Mouse (Mus musculus) cerebellum, adult (tissue): Measurements from ENCODE around the gene Map3k20.

Experiments
- ATAC-seq: cut with Nextera tagmentation; 2 replicates; pipeline ENCODE4 v1.9.2; 2017; ENCODE audit warnings: mild to moderate bottlenecking, moderate library complexity, mixed read lengths; ENCODE audit not compliant: insufficient number of reproducible peaks, low FRiP score, low TSS enrichment

Map3k20 gene

DNA sequence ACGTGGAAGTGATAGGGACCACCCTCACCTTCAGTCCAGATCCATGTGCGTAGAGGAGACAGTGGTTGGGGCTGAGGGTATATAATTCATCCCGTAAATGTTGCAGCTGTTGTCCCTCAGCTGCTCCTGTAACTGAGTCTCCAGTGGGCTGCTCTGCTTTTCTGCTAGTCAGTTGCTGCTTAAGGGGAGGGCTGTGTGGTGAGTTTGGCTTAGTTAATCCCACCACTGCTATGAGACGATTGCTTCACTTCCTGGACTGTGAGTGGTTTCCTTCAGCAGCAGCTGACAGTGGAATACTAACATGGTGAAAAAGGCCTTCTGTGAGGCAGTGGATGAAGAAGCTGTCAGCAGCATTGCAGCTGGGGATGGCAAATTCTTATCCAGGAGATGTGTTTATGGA lies 33.0 kb downstream of the Map3k20 start:
- ATAC-seq: no peak

DNA sequence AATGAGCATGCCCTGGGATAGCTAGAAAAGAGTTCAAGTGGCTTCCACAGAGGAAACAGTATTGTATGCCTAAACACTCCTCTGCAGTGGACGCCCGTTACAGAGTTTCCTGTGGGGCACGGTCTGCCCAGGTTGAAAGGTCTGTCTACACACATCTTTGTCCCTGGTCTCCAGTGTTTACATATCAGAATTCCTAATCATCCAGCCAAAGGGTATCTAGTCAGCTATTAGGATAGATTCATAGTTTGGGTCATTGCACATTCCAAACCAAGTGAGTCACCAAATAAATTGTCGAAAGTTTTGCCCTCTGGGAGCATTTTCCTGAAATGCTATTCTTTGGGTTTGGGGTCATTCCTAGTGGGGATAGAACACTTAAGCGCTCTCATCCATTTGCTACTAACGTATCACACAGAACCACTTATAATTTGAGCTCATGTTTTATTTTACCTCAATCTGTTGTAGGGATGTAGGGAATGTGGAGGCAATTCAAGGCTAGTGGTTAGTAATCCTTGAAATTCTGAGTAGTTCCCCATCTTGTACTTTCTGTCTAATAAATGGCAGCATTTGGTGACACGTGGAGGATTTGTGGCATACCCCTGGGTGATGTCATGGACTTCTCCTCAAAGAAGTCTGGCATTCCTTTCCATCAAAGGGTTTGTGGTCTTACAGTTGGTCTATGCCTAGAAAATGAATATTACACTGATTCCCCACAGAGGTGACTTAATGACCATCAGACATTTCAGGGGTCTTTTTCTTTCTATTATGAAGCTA lies 33.8 kb downstream of the Map3k20 start:
- no peak for ATAC-seq

DNA sequence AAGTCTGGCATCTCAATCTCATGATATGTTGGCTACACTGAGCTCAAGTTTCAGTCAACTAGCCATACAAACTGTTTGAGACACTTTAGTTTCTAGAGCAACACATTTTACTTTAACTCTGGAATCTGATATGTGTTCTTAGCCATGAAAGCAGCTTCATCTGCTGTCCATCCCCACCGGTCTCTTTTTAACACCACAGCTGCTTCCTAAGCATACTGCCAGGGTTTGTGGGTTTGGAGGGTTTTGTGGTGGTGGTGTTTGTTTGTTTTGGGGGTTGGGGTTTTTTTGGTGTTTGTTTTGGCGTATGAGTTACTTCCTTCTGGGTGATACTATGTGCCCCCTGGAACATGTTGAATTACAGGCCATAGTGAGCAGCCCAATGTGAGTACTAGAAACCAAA lies 35.2 kb downstream of the Map3k20 start:
- ATAC-seq: no peak

DNA sequence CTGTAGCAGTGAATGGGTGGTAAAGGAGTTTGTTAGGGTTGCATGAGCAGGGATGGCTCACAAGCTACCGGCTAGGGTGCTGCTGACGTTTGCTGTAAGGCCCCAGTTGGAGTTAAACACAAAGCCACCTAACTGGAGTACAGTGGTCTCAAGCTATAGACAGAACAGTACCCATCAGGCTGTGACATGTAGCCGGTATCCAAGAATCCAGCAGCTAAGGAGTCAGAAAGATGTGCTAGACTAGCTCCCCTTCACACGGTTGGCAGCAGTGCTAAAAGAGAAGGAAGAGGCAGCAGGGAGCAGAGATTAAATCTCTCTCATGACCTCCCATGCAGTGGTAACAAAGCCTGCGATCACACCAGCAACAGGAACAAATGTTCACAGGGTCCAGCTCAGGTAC lies 36.2 kb downstream of the Map3k20 start:
- ATAC-seq: no peak

DNA sequence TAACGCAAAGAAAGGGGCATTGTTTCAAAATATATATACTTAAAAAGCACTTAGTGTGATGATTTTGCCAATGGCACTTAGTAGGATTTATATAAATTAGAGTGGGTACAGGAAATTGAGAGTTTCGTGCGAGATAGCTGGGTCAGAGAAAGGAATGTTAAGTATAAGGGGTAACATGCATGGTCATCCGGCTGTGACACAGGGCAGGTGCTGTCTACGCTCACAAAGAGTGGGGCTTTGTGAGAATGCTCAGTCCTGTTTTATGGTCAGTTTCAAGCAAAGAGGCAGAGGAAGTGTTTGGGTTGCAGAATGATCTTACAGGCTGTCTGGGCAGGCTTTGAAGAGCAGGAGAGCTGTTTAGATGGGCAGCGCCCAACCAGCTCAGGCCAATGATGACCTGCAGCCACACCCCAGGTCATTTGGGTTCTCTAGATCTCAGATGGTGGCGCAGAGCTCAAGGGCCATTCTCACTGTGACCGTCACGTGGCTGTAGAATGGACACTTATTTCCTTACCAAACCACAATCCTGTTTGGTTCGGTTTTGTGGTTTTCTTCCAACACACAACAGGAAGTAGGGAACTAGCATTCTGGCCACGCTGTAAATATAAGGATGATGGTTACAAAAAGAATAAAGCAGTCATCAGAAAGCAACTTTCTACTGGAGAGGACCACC lies 37.4 kb downstream of the Map3k20 start:
- no peak for ATAC-seq

DNA sequence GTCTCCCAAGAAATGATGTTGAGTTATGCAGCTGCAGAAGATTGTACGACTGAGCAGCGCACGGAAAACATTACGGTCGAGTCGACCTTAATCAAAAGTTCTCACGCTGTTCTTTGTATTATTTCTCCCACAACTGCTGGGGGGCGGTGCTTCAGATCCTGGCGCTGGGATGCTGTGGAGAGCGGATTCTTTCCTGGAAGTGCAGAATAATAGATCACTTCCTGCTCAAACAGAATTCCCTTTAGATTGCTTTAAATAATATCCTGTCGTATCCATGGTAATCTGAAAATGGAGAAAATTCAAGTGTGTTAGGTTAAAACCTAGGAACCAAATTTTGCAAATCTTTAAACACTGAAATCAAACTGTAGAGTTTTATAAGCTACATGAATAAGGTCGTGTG lies 39.0 kb downstream of the Map3k20 start:
- no peak for ATAC-seq

DNA sequence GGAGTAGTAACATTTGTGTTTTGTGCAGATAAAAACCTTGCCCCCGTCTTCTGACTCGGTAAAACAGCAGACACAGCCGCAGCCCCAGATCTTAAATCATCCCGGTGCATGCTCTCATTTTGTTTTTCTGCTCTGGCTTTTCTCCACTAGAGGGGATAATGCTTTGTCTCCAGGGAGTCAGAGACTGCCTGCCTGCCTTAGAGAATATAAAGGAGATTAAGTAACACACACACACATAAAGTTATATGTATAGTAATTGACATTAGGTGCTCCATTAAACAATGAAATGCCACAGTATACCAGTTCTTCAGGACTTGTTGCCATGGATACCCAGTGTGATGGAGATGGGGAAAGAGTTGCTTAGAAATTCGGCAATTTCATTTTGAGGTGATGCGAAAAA lies 41.1 kb downstream of the Map3k20 start:
- ATAC-seq: no peak

DNA sequence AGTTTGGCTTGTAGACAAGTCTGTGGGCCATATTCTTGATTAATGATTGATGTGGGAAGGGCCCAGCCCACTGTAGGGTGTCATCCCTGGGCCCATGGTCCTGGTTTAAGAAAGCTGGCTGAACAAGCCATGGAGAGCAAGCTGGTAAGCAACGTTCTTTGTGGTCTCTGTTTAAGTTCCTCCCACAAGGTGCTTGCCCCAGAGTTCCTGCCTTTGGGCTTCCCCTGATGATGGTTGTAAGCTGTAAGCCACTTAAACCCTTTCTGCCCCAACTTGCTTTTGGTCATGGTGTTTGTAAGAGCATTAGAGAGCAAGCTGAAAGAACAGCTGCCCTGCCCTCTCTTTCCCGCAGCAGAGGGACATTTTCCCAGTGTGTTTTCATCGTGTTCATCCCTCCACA lies 43.0 kb downstream of the Map3k20 start:
- ATAC-seq: no peak

DNA sequence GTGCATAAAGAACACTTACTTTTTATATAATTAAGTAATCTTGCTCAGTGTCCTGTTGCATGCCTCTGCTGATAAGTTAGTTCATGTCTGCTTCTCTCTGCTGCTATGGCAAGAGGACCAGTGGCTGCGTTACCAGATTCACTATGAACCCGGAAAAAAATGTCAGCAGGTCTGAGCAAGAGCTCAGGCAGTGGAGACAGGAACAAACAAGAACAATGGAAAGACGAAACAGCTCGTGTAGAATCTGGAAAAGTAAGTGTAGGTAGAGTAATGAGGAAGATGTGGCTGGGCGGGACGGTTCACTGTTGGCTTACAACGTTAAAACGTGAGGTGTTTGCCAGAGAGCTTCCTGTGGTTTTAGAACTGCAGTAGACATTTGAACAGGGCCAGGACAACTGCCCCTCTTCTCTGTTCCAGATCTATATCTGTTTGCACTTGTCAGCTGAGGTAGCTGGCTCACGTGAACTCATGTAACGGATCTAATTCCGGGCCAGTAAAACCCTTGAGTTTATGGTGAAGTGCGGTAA lies 45.6 kb downstream of the Map3k20 start:
- ATAC-seq: no peak

DNA sequence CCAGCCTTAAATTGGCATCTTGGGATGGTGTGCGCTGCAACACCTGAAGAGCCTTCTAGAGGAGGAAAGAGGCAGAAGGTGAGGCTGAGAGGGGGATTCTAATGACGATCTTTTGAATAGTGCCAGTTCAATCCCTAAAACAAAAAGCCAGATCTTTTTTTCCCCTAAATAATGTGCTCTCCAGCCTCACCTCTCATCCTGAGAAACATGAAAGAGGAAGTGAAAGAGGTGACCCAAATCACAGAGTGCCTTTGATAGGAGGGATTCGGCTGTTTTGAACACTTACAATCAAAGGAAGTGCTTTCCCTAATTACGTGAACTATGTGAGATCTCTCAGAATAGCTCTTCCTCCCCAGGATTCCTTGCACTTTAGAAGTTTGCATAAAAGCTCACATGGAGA lies 46.6 kb downstream of the Map3k20 start:
- no peak for ATAC-seq

DNA sequence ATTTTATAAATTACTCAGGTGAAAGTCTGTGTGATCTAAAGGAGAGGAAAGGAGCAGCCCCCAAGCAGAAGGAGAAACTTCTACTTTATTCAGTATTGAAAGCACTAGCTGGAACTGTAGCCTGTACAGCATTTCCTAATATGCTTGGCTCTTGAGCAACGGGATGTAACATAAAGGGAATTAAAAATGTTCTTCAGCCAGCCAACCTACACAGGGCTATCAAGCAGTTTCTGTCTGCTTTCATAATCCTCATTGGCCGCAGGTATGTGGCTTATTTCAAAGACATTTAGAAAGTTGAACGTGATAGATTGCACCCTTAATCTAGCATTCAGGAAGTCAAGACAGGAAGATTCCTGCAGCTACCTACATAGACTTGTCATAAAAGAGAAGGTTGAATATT lies 47.8 kb downstream of the Map3k20 start:
- no peak for ATAC-seq

DNA sequence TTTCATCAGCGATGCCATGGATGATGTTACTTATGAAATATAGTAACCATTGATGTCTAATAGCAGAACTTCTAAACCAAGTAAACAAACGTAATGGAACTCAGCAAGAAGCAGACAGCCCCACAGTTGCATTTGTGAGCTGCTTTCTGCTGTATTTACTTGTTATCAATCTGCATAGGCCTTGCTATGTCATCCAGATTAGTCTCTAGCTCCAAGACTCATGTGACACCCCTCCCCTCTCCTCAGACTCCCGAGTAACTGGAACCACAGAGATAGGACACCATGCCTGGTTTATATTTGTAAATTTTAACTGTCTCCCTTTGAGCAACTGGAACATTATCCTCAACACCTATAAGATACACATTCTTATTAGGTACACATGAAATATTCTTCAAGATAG lies 51.4 kb downstream of the Map3k20 start:
- ATAC-seq: no peak

DNA sequence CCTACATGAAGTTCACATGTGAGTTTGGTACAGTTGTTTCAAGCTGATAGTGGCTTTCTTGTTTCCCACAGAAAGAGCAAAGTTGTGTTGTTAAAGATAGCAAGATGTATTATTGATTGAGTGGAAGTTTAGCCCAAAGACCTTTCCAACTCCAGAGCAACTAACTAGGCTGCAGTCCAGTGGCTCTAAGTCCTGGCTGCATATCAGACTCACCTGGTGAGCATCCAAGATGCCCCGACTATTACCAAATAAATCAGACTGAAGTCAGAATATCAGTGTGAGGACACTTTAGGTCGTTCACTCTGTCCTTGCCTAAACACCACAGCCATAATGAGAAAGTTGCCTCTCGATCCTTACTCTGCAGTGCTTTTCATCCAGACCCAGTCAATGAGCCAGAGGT lies 59.8 kb downstream of the Map3k20 start:
- ATAC-seq: no peak

DNA sequence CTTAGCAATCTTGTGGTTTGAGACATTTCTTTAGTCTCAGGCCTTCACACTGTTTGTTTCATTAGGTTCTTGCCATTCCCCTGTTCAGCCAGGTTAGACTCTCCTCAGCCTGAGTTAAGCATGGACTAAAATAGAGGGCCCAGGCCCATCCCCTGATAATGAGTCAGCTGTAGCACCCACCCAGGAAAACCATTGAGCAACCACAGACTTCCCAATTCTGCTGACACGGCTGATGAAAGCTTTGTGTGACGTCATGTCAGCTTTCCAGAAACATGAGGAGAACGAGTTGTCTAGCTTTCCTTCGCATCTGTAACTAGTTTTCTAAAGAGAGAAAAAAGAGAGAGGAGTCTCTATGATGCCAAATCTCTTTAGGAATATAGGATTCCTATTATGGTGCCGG lies 65.9 kb downstream of the Map3k20 start:
- ATAC-seq: no peak

DNA sequence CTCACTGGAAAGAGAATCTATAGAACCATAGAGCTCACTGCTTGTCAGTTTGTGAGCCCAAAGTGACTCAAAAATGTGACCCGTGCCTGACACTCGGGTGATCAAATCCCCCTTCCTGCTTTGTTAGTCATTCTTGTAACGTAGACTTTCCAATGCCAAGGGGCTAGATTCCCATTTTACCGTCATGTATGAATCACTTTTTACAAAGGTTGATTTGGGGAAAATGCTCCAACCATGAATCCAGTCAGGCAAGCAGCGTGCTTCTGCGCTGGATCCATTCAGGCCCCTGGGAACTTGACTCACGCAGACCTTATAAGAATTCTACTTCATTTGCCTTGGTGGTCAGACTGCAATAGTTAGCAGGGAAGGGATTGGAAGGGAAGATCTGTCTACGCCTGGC lies 66.3 kb downstream of the Map3k20 start:
- no peak for ATAC-seq

DNA sequence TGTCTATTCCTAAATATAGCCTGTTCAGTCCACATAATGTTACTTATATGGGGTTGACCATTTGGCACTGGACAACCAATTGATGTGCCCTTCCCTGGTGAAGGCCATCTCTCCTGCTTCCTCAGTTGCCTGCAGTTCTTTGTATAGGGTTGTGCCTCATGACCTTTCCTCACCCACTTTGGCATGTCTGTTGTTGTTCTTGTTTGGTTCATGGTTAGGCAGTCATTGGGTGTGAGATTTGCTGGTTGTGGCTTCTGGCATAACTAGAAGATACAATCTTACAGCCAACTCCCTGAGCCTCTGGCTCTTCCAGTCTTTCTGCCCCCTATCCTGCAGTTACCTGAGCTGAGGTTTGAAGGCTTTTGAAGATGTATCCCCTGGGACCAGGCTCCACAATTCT lies 67.3 kb downstream of the Map3k20 start:
- no peak for ATAC-seq

DNA sequence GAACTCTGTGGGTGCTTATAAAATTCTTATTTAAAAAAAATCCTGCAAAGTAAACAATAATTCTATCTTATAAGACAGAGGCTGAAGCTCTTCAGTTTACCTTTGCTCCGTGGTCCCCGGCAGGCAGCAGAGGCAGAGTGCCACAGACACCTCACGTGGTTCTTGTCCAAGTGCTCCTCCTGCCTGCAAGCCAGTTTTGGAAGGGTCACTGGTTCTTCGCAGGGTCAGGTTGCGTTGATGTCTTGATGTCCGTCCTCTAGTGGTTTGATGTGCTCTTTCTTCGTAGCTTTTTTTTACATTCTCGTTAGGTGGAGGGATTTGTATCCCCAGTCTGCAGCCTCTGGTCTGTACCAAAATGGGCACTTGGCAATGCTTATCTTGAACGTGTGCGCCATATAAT lies 71.0 kb downstream of the Map3k20 start:
- ATAC-seq: no peak

DNA sequence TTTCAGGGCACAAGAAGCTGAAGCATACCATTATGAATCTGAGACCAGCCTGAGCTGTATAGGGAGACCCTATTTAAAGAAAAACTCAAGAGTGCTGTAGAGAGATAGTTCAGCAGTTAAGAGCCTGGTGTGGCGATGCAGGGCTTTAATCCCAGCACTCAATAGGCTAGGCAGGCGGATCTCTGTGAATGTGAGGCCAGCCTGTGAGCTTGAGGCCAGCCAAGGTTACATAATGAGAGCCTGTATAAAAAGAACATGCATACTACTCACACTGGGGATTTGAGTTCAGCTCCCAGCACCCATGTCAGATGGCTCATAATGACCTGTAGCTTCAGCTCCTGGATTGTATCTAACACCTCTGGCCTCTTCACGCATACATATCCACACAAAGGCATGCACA lies 76.1 kb downstream of the Map3k20 start:
- no peak for ATAC-seq

DNA sequence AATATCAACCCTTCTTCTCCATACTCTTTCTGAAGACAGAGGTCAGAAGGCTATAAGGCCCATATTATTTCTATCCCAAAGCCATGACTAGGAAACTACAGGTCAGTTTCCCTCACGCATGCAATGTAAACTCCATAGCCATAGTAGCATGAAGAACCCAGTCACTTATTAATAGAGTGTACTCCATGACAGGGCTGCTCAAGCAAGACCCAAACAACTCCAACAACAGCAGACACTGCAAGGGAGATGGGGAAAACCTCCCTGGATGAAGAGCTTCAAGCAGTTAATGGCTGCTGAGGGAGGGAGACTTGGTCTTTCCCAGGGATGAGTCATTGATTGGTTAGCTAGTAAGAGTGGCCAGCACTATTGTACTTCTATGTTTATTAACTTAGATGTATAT lies 78.0 kb downstream of the Map3k20 start:
- ATAC-seq: no peak

DNA sequence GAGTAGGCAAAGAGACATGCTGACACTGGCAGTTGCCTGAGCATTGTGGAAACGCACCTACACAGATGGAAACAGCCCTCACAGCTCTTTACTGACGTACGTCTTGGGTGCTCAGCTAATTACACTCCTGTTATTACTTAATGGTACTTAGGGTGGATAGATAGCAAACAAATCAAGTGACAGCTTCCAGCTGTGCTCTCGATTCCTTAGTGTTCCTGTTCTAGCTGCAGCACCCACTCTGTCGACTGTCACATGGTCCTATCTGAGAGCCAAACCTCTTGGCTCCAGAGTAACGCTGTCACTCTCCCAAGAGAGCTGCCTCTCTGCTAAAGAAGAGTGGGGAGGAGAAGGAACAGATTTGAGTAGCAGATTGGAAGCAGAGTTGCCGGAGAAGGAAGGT lies 80.5 kb downstream of the Map3k20 start:
- no peak for ATAC-seq

DNA sequence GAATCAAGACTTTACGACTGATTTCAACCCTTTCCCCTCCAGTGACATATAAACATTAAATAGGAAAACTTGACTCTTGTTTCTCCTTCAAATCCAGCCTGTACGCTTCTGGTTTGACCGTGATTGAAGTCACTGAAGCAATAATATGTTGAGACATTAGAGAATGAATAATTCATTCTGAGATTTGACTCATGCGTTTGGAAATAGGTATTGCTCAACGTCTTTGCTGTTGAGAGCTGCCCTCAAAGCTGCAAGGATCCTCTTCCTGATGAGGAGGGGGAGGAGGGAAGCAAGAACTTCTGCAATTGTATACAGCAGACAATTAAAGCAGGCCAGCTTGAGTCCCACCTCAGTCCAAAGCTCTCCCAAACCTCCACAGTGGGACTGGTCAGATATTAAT lies 81.1 kb downstream of the Map3k20 start:
- ATAC-seq: no peak

DNA sequence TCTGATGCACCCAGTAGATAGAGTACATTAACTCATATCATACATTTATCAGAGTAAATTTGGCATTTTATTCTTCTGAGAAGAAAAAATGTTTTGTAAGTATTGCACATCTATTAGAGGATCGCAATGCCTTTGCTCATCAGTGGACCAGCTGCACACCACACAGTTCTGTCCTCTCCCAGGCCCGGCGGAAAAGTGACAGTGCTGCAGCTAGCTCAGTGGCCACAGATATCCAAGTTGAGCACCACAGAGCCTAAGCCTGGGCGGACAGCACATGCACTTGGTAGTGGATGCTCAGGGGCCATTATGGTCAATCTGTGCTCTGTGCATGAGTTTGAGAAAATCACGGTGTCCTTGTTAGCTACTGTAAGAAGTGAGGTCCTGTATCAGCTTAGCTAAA lies 82.4 kb downstream of the Map3k20 start:
- no peak for ATAC-seq
